Mouse (Mus musculus) spleen, postnatal 0 days (tissue): ENCODE results near the gene Olfr680-ps1. TPM values are rescaled to one million over a fixed set of nuclear protein-coding genes. Genes with fewer than 3 reads are reported as not detected.

ENCODE experiments used
- polyA plus RNA-seq: library from polyadenylated mRNA; unstranded; fragments of >200 nt; fragmentation: Nextera tagmentation; extraction: Ambion mirVana; gene quantifications from 2 replicates; pipeline ENCODE4 v1.2.1, GENCODE M21; 2015

Olfr680-ps1 gene
- polyA plus RNA-seq = not detected in 2 replicates

GRCm38 (mm10) chr7:105092717-105093116 is at the start of gene Olfr680-ps1:
Olfr680-ps1 (minus strand) TSS chr7:105092817.

GRCm38 (mm10) chr7:105116536-105116935 is 23.9 kb upstream of the Olfr680-ps1 start, which contains the start of gene Olfr681:
Olfr681 (plus strand) TSS chr7:105116836.

GRCm38 (mm10) chr7:105080905-105081304 is 11.7 kb downstream of the Olfr680-ps1 start, which contains the start of gene Olfr679:
Olfr679 (plus strand) TSS chr7:105081205.

GRCm38 (mm10) chr7:105064175-105064574 is 28.4 kb downstream of the Olfr680-ps1 start, which contains the start of gene Olfr678:
Olfr678 (plus strand) TSS chr7:105064475.

Other genes with a start within 250 kb of the Olfr680-ps1 start
- gene Usp17la, start 235.8 kb downstream of the Olfr680-ps1 start, polyA plus RNA-seq = not detected in 2 replicates
- not detected in 2 replicates for gene Olfr665, start 214.8 kb downstream of the Olfr680-ps1 start, polyA plus RNA-seq
- gene Olfr666, start 196.9 kb downstream of the Olfr680-ps1 start, polyA plus RNA-seq = not detected in 2 replicates
- not detected in 2 replicates for gene Olfr667, start 171.3 kb downstream of the Olfr680-ps1 start, polyA plus RNA-seq
- not detected in 2 replicates for gene Olfr668, start 164.8 kb downstream of the Olfr680-ps1 start, polyA plus RNA-seq
- not detected in 2 replicates for gene Olfr669, start 158.6 kb downstream of the Olfr680-ps1 start, polyA plus RNA-seq
- gene Olfr670, start 130.2 kb downstream of the Olfr680-ps1 start, polyA plus RNA-seq = not detected in 2 replicates
- gene Olfr671, start 113.7 kb downstream of the Olfr680-ps1 start, polyA plus RNA-seq = not detected in 2 replicates
- not detected in 2 replicates for gene Olfr672, start 90.8 kb downstream of the Olfr680-ps1 start, polyA plus RNA-seq
- not detected in 2 replicates for gene Olfr675, start 64.4 kb downstream of the Olfr680-ps1 start, polyA plus RNA-seq
- not detected in 2 replicates for gene Olfr676, start 60.1 kb downstream of the Olfr680-ps1 start, polyA plus RNA-seq
- gene Olfr677, start 41.4 kb downstream of the Olfr680-ps1 start, polyA plus RNA-seq = not detected in 2 replicates
- gene Olfr678, start 28.3 kb downstream of the Olfr680-ps1 start, polyA plus RNA-seq = not detected in 2 replicates
- not detected in 2 replicates for gene Olfr679, start 11.6 kb downstream of the Olfr680-ps1 start, polyA plus RNA-seq
- gene Olfr681, start 24.0 kb upstream of the Olfr680-ps1 start, polyA plus RNA-seq = not detected in 2 replicates
- not detected in 2 replicates for gene Olfr683, start 54.2 kb upstream of the Olfr680-ps1 start, polyA plus RNA-seq
- not detected in 2 replicates for gene Olfr684, start 70.8 kb upstream of the Olfr680-ps1 start, polyA plus RNA-seq
- not detected in 2 replicates for gene Olfr685, start 93.2 kb upstream of the Olfr680-ps1 start, polyA plus RNA-seq
- not detected in 2 replicates for gene Olfr686, start 114.7 kb upstream of the Olfr680-ps1 start, polyA plus RNA-seq
- gene Olfr688, start 195.3 kb upstream of the Olfr680-ps1 start, polyA plus RNA-seq = not detected in 2 replicates
- gene Olfr689, start 218.3 kb upstream of the Olfr680-ps1 start, polyA plus RNA-seq = not detected in 2 replicates
- not detected in 2 replicates for gene Olfr690, start 241.3 kb upstream of the Olfr680-ps1 start, polyA plus RNA-seq
- not detected in 2 replicates for gene Olfr691, start 249.5 kb upstream of the Olfr680-ps1 start, polyA plus RNA-seq